Mouse (Mus musculus) kidney, embryonic 16.5 days (tissue): ENCODE measurements at regions not wholly inside any gene's neighbourhood (a gene's known extent, or its start where the extent isn't known, plus 50 kb on each side); places are given as distances from the start of the nearest gene placed in this dataset.

Experiments used
- ATAC-seq: fragments of 200-750 bp; cut with Nextera tagmentation; 2 replicates; pipeline ENCODE4 v1.8.0; 2017; ENCODE audit warnings: moderate TSS enrichment; ENCODE audit not compliant: low FRiP score, low TSS enrichment
- H3K27ac ChIP-seq: fragments of 300-500 bp; sonication (generic); 2 replicates; pipeline ENCODE4 v1.5.1; 2014; ENCODE audit warnings: low read length
- H3K27me3 ChIP-seq: fragments of 300-500 bp; sonication (generic); 2 replicates; pipeline ENCODE4 v1.6.1; 2014; ENCODE audit warnings: low read length, control low read depth, mixed read lengths; ENCODE audit not compliant: insufficient read depth
- H3K36me3 ChIP-seq: fragments of 300-500 bp; sonication (generic); 2 replicates; pipeline ENCODE4 v1.6.1; 2014; ENCODE audit warnings: low read length, control low read depth, mixed read lengths; ENCODE audit not compliant: insufficient read depth
- H3K4me1 ChIP-seq: fragments of 300-500 bp; sonication (generic); 2 replicates; pipeline ENCODE4 v1.6.1; 2014; ENCODE audit warnings: low read length, control low read depth, mixed read lengths; ENCODE audit not compliant: insufficient read depth
- H3K4me2 ChIP-seq: fragments of 300-500 bp; sonication (generic); replicated peaks from 2 replicates; pipeline ENCODE4 v1.6.1; 2014; ENCODE audit warnings: low read depth, low read length
- H3K4me3 ChIP-seq: fragments of 300-500 bp; sonication (generic); 2 replicates; pipeline ENCODE4 v1.5.1; 2014; ENCODE audit warnings: mild to moderate bottlenecking, low read length
- H3K9ac ChIP-seq: fragments of 300-500 bp; sonication (generic); replicated peaks from 2 replicates; pipeline ENCODE4 v1.6.1; 2014; ENCODE audit warnings: low read length
- H3K9me3 ChIP-seq: fragments of 300-500 bp; sonication (generic); 2 replicates; pipeline ENCODE4 v1.6.1; 2016; ENCODE audit warnings: low read length, control low read depth
- WGBS: fragments of 180-500 bp; shearing (Covaris S2); extraction: QIAGEN DNeasy Blood & Tissue Kit; methylation state at CpG from one replicate; pipeline ENCODE4 v1.1.7; 2014; 5-methylcytosine and 5-hydroxymethylcytosine counted together

DNA sequence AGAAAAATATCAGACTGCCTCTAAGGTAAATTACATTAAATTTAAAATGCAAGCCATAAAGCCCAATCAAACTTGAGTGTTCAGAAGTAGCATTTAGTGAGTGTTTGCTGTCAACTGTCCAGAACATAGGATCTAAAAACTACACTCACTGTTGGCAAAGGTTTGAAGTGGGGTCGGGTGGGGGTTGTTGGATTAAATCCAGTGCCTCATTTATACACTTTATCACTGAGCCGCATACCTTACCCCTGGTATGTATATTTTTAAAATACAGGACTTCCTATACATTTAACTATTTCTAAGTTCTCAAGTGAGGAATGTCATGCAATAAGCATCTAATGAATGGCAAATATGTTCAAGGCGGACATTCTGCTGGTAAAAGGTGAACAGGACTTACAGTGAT is 78.6 kb upstream of the Otogl start:
- ATAC-seq = no peak
- Histone ChIP-seq H3K4me2 (no peak overlapping the region), H3K9ac (no peak overlapping the region), H3K27me3 (no peaks in the 10 kb centered on the region), H3K36me3 (no peaks in the 10 kb centered on the region), H3K4me1 (no peaks in the 10 kb centered on the region), H3K27ac (no peak overlapping the region), H3K9me3 (no peaks in the 10 kb centered on the region), H3K4me3 (no peak overlapping the region)
- 79% methylated on average over 3 of the region's 3 CpGs for WGBS

DNA sequence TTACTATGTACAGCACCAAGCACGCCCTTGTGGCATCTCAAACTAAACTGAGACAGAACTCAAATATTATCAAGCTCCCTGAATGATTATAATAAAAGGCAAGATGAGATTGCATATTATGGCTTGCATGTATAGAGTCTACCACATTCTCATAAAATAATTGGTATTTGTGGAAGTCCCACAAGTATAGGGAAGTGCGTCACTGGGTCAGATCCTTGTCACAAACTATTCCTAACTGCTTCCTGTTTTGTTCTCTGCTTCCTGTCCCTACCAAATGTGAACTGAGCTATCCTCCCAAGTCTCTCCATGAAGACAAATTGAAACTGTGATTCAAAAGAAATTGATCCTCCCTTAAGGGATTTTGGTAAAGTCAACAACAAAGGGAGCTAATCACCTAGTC is 78.0 kb upstream of the Otogl start:
- H3K27ac ChIP-seq = no peak overlapping the region
- H3K36me3 ChIP-seq = no peaks in the 10 kb centered on the region
- 84% methylated on average over 2 of the region's 2 CpGs for WGBS
- H3K9ac ChIP-seq = no peak overlapping the region
- H3K4me1 ChIP-seq = no peaks in the 10 kb centered on the region
- H3K9me3 ChIP-seq = no peaks in the 10 kb centered on the region
- no peak for ATAC-seq
- no peaks in the 10 kb centered on the region for H3K27me3 ChIP-seq
- no peak overlapping the region for H3K4me3 ChIP-seq
- no peak overlapping the region for H3K4me2 ChIP-seq

DNA sequence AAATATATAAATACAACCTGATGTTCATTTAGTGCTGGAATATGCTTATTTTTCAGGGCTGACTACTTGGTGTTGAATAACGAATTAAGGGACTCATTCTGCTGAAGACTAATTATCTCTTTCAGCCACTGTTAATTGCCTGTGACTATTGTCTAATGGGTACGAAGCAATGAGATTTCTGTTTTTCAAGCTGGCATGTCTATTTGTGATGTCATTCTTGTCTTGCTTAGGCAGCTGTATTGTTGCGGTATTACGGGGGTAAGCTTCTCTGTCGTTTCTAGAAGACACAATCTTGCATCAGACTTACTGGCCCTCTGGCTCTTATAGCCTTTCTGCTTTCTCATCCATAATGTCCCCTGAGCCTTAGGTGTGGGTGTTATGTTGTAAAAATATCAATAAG is 70.7 kb upstream of the Otogl start:
- WGBS = 87% methylated on average over 5 of the region's 5 CpGs
- no peak overlapping the region for H3K4me3 ChIP-seq
- no peak overlapping the region for H3K9ac ChIP-seq
- no peaks in the 10 kb centered on the region for H3K36me3 ChIP-seq
- no peak overlapping the region for H3K4me2 ChIP-seq
- H3K27ac ChIP-seq = no peak overlapping the region
- H3K27me3 ChIP-seq = no peaks in the 10 kb centered on the region
- no peak for ATAC-seq
- no peaks in the 10 kb centered on the region for H3K4me1 ChIP-seq
- H3K9me3 ChIP-seq = no peaks in the 10 kb centered on the region

DNA sequence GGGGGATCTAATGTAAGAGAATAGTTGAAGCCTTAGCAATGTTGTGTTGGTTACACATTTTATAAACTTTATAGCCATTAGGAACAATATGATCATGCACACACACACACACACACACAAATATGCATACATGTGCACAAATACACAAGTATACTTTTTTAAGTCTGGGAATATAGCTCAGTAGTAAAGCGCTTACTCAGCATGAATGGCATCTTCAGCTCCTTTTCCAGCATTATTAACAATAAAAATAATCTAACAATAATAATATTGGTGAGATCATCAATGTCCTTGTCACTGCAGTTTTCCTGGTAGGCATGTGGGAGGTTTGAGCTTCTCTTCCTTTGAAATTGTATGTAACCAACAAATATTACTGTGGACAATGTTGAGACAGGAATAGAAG is 70.1 kb upstream of the Otogl start:
- no peak overlapping the region for H3K4me3 ChIP-seq
- no peak for ATAC-seq
- H3K4me2 ChIP-seq = no peak overlapping the region
- WGBS = 97% methylated on average over 1 of the region's 1 CpGs
- no peaks in the 10 kb centered on the region for H3K36me3 ChIP-seq
- H3K27me3 ChIP-seq = no peaks in the 10 kb centered on the region
- no peaks in the 10 kb centered on the region for H3K9me3 ChIP-seq
- no peaks in the 10 kb centered on the region for H3K4me1 ChIP-seq
- H3K27ac ChIP-seq = no peak overlapping the region
- no peak overlapping the region for H3K9ac ChIP-seq

DNA sequence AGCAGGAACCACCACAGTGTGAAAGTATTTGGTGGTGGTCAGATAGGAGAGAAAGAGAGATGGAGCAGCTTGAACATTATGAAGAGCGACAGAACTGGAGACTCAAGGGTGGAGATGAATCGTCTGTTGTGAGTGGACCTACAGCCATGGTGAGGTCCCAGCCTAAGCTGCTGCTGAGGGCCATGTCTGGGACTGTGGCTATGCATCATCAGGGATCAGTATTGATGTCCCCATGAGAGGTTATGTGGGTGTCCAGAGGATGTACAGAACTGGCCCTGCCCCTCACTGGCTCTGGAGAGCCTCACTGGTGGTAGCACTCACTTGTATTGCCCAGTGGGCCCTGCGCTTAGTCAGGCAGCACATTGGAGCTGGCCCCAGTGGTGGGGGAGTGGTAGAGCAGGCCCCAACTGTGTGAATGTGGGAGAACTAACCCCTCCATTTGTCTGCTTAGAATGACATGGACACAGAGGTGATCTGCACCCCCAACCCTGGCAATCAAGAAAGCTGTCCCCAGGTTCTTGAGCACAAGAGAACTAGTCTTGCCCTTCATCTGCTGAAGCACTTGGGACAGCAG is 64.5 kb upstream of the Otogl start:
- Histone ChIP-seq H3K4me2 (no peak overlapping the region), H3K36me3 (no peaks in the 10 kb centered on the region), H3K4me3 (no peak overlapping the region), H3K9ac (no peak overlapping the region), H3K27ac (no peak overlapping the region), H3K4me1 (no peaks in the 10 kb centered on the region), H3K9me3 (no peaks in the 10 kb centered on the region), H3K27me3 (no peaks in the 10 kb centered on the region)
- WGBS = 92% methylated on average over 3 of the region's 3 CpGs
- ATAC-seq = no peak

DNA sequence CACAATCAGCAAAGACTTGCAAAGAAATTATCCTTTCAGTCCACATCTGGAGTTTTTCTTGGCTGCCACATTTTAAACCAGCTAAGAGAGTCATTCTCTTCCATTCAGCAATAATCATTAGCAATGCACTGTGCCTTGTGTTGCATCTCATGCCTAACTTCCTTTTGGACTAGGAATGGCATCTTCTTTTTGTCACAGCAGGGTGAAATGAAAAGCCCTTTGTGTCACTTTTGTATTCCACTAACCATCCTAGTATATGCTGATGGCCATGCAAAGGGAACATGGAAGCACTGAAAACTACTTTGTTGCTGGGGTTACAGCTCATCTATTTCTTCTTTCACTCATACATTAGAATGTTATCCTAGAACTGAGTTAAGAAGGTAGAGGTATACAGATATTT is 59.8 kb upstream of the Otogl start:
- H3K9me3 ChIP-seq = no peaks in the 10 kb centered on the region
- H3K4me2 ChIP-seq = no peak overlapping the region
- no peaks in the 10 kb centered on the region for H3K36me3 ChIP-seq
- no peak overlapping the region for H3K4me3 ChIP-seq
- H3K27me3 ChIP-seq = no peaks in the 10 kb centered on the region
- no peak for ATAC-seq
- no peak overlapping the region for H3K27ac ChIP-seq
- H3K4me1 ChIP-seq = no peaks in the 10 kb centered on the region
- H3K9ac ChIP-seq = no peak overlapping the region

DNA sequence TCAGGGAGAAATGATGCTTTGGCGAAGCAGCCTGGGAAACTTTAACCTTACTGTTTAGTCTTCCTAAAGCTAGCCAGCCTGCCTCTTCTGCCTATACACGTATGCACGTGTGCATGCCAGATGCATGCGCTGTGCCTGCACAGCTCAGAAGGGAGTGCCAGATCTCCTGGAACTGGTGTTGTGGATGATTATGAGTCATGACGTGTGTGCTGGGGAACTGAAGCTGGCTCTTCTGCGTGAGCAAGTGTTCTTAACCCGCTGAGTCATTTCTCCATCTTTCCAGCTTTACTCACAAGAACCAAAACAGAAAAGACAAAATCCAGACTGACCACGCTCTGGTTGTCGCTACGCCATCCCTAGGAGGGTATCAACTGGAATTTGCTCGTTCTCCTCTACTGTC is 55.1 kb upstream of the Otogl start:
- ATAC-seq = no peak
- 90% methylated on average over 11 of the region's 11 CpGs for WGBS
- no peaks in the 10 kb centered on the region for H3K27me3 ChIP-seq

DNA sequence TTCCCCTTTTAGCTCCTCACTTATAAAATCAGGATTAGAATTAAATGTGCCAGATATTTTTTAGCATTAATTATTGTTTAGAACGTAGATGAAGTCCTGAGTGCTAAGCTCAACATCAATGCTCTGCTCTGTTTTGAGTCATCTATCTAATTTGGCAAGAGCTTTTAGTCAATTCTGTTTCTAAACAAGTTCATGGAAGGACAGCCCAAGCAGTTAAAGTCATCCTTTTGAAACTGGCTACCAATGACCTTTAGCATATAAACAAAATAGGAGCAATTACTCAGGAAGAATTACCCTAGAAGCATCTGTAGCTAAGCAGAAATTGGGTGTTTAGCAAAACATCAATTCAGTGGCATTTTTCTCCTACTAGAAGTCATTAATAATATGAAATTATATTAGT is 52.1 kb upstream of the Otogl start:
- no peak overlapping the region for H3K4me2 ChIP-seq
- no peaks in the 10 kb centered on the region for H3K9me3 ChIP-seq
- no peaks in the 10 kb centered on the region for H3K36me3 ChIP-seq
- 74% methylated on average over 1 of the region's 1 CpGs for WGBS
- H3K27ac ChIP-seq = no peak overlapping the region
- H3K4me3 ChIP-seq = no peak overlapping the region
- ATAC-seq = no peak
- H3K4me1 ChIP-seq = no peaks in the 10 kb centered on the region
- H3K9ac ChIP-seq = no peak overlapping the region
- H3K27me3 ChIP-seq = no peaks in the 10 kb centered on the region

More for the DNA sequence above, 55.1 kb upstream of the Otogl start:
- Histone ChIP-seq H3K9me3 (no peaks in the 10 kb centered on the region), H3K27ac (no peak overlapping the region), H3K4me1 (no peaks in the 10 kb centered on the region), H3K36me3 (no peaks in the 10 kb centered on the region), H3K4me3 (no peak overlapping the region), H3K4me2 (no peak overlapping the region), H3K9ac (no peak overlapping the region)

DNA sequence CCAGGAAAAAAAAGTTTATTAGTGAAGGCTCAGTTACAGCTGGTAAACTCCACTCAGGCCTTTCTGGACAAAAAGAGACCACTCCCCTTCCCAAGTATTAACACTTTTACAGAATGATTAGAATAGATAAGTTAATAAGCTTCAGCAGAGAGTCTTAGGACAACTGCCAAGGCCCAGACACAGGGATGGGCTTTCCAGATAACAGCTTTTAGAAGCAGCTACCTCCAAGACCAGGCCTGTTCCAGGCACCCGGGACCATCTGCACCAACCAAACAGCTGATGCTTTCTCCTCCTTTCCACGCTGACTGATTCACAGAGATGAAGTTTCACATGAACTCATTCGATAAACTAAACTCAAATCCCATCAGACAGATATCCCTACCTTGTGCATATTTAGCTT is 50.2 kb upstream of the Otogl start:
- Histone ChIP-seq H3K4me1 (no peaks in the 10 kb centered on the region), H3K27ac (no peak overlapping the region), H3K36me3 (no peaks in the 10 kb centered on the region), H3K27me3 (no peaks in the 10 kb centered on the region), H3K9me3 (no peaks in the 10 kb centered on the region), H3K4me3 (no peak overlapping the region), H3K4me2 (no peak overlapping the region), H3K9ac (no peak overlapping the region)
- 81% methylated on average over 3 of the region's 3 CpGs for WGBS
- ATAC-seq = no peak
